Mouse (Mus musculus) lung, postnatal 10 days (tissue): Measurements from ENCODE around the gene Mthfs.

Experiments
- DNase-seq: peaks from one replicate; pipeline ENCODE4 v3.0.0; 2021

The Mthfs gene

GRCm38 (mm10) chr9:89256556-89257335 is 46.3 kb downstream of the Mthfs start:
- DNase-seq = no peak

GRCm38 (mm10) chr9:89263968-89264367 is 53.5 kb downstream of the Mthfs start:
- DNase-seq = no peak

- no peak for DNase-seq
These were observed 54.1 kb downstream of the Mthfs start for GRCm38 (mm10) chr9:89264571-89264970.

GRCm38 (mm10) chr9:89267093-89267492 is 56.6 kb downstream of the Mthfs start:
- no peak for DNase-seq

- DNase-seq = no peak
These were observed 57.1 kb downstream of the Mthfs start for GRCm38 (mm10) chr9:89267572-89267971.

- DNase-seq = no peak
These were observed 59.9 kb downstream of the Mthfs start for GRCm38 (mm10) chr9:89270376-89270775.

- DNase-seq = no peak
These were observed 63.3 kb downstream of the Mthfs start for GRCm38 (mm10) chr9:89273766-89274165.

- no peak for DNase-seq
These were observed 67.7 kb downstream of the Mthfs start for GRCm38 (mm10) chr9:89278207-89278606.

- DNase-seq = no peak
These were observed 72.0 kb downstream of the Mthfs start for GRCm38 (mm10) chr9:89282374-89283068.

GRCm38 (mm10) chr9:89288037-89288436 is 77.6 kb downstream of the Mthfs start:
- no peak for DNase-seq

- no peak for DNase-seq
These were observed 82.9 kb downstream of the Mthfs start for GRCm38 (mm10) chr9:89293364-89293763.

- DNase-seq = no peak
These were observed 83.6 kb downstream of the Mthfs start for GRCm38 (mm10) chr9:89294121-89294520.

- no peak for DNase-seq
These were observed 95.2 kb downstream of the Mthfs start for GRCm38 (mm10) chr9:89305637-89306036.

- DNase-seq = no peak
These were observed 98.1 kb downstream of the Mthfs start for GRCm38 (mm10) chr9:89308357-89309194.

- DNase-seq = no peak
These were observed 98.7 kb downstream of the Mthfs start for GRCm38 (mm10) chr9:89309195-89309535.

- no peak for DNase-seq
These were observed 101.2 kb downstream of the Mthfs start for GRCm38 (mm10) chr9:89311649-89312048.

- DNase-seq = no peak
These were observed 163.3 kb downstream of the Mthfs start for GRCm38 (mm10) chr9:89373731-89374130.

- DNase-seq = no peak
These were observed 164.2 kb downstream of the Mthfs start for GRCm38 (mm10) chr9:89374650-89375049.

GRCm38 (mm10) chr9:89403031-89403430 is 192.6 kb downstream of the Mthfs start:
- DNase-seq = no peak
